Mouse (Mus musculus) midbrain, embryonic 14.5 days (tissue): ENCODE data around the gene Sod1. TPM values are rescaled to one million over a fixed set of nuclear protein-coding genes. Genes with fewer than 3 reads are reported as not detected.

Source experiments
- ATAC-seq: fragments of 200-750 bp; cut with Nextera tagmentation; 2 replicates; pipeline ENCODE4 v1.8.0; 2017; ENCODE audit warnings: moderate number of reproducible peaks, moderate library complexity; ENCODE audit not compliant: low FRiP score, low TSS enrichment
- DNase-seq: peaks from one replicate; pipeline ENCODE4 v3.0.0-alpha.2; 2015
- H3K27ac ChIP-seq: fragments of 300-500 bp; sonication (generic); replicated peaks from 2 replicates; pipeline ENCODE4 v1.5.1; 2014; ENCODE audit warnings: mild to moderate bottlenecking, low read depth, low read length, moderate library complexity
- H3K27me3 ChIP-seq: fragments of 300-500 bp; sonication (generic); 2 replicates; pipeline ENCODE4 v1.6.1; 2014; ENCODE audit warnings: low read length, control low read depth, mixed read lengths; ENCODE audit not compliant: control insufficient read depth, insufficient read depth
- H3K36me3 ChIP-seq: fragments of 300-500 bp; sonication (generic); 2 replicates; pipeline ENCODE4 v1.6.1; 2014; ENCODE audit warnings: low read length, control low read depth; ENCODE audit not compliant: control insufficient read depth, insufficient read depth
- H3K4me1 ChIP-seq: fragments of 300-500 bp; sonication (generic); 2 replicates; pipeline ENCODE4 v1.6.1; 2014; ENCODE audit warnings: mild to moderate bottlenecking, antibody characterized with exemption, low read length, control low read depth; ENCODE audit not compliant: control insufficient read depth, insufficient read depth
- H3K4me2 ChIP-seq: fragments of 300-500 bp; sonication (generic); 2 replicates; pipeline ENCODE4 v1.6.1; 2014; ENCODE audit warnings: mild to moderate bottlenecking, low read length, moderate library complexity
- H3K4me3 ChIP-seq: fragments of 300-500 bp; sonication (generic); replicated peaks from 2 replicates; pipeline ENCODE4 v1.5.1; 2014; ENCODE audit warnings: low read depth, low read length
- H3K9ac ChIP-seq: fragments of 300-500 bp; sonication (generic); replicated peaks from 2 replicates; pipeline ENCODE4 v1.6.1; 2014; ENCODE audit warnings: mild to moderate bottlenecking, low read length, moderate library complexity
- H3K9me3 ChIP-seq: fragments of 300-500 bp; sonication (generic); 2 replicates; pipeline ENCODE4 v1.6.1; 2016; ENCODE audit warnings: low read length, control low read depth, mixed read lengths; ENCODE audit not compliant: control insufficient read depth
- WGBS: fragments of 180-500 bp; shearing (Covaris S2); extraction: QIAGEN DNeasy Blood & Tissue Kit; methylation state at CpG from one replicate; pipeline ENCODE4 v1.1.7; 2014; 5-methylcytosine and 5-hydroxymethylcytosine counted together
- polyA plus RNA-seq: library from polyadenylated mRNA; unstranded; fragments of >200 nt; fragmentation: Nextera tagmentation; extraction: Ambion mirVana; gene quantifications from 2 replicates; pipeline ENCODE4 v1.2.1, GENCODE M21; 2014

Sod1 gene
- polyA plus RNA-seq, 1 experiment from 2014 or later, result 866 TPM

- ATAC-seq (no peak), DNase-seq (no peak)
- Histone ChIP-seq H3K36me3 (no peaks in the 10 kb centered on the region), H3K4me3 (no peak overlapping the region), H3K27me3 (no peaks in the 10 kb centered on the region), H3K9me3 (no peaks in the 10 kb centered on the region), H3K4me2 (no peak overlapping the region), H3K4me1 (0 out of 2 replicates have a peak, but pooled peaks cover 7% of the 10 kb centered on the region), H3K27ac (no peak overlapping the region), H3K9ac (no peak overlapping the region)
- WGBS, result 89% methylated on average over 10 of the region's 10 CpGs
These were observed 21.4 kb upstream of the Sod1 start for GRCm38 (mm10) chr16:90199174-90199573.

GRCm38 (mm10) chr16:90202140-90202539 is 18.4 kb upstream of the Sod1 start:
- 79% methylated on average over 19 of the region's 19 CpGs for WGBS
- Histone ChIP-seq H3K9me3 (no peaks in the 10 kb centered on the region), H3K27ac (no peak overlapping the region), H3K4me2 (no peak overlapping the region), H3K9ac (no peak overlapping the region), H3K36me3 (no peaks in the 10 kb centered on the region), H3K4me3 (no peak overlapping the region), H3K4me1 (0 out of 2 replicates have a peak, but pooled peaks cover 7% of the 10 kb centered on the region), H3K27me3 (no peaks in the 10 kb centered on the region)
- no peak for DNase-seq
- ATAC-seq, result no peak

- WGBS, result 82% methylated on average over 6 of the region's 6 CpGs
These were observed 17.2 kb upstream of the Sod1 start for GRCm38 (mm10) chr16:90203226-90203962.

GRCm38 (mm10) chr16:90204868-90205267 is 15.7 kb upstream of the Sod1 start:
- Histone ChIP-seq H3K36me3 (no peaks in the 10 kb centered on the region), H3K4me1 (no peaks in the 10 kb centered on the region), H3K4me2 (no peak overlapping the region), H3K9me3 (no peaks in the 10 kb centered on the region), H3K27ac (no peak overlapping the region), H3K4me3 (no peak overlapping the region), H3K27me3 (no peaks in the 10 kb centered on the region), H3K9ac (no peak overlapping the region)
- 95% methylated on average over 2 of the region's 2 CpGs for WGBS
- no peak for DNase-seq
- ATAC-seq, result no peak

More at GRCm38 (mm10) chr16:90203226-90203962, 17.2 kb upstream of the Sod1 start:
- Histone ChIP-seq H3K4me3 (no peak overlapping the region), H3K27me3 (no peaks in the 10 kb centered on the region), H3K4me1 (no peaks in the 10 kb centered on the region), H3K4me2 (no peak overlapping the region), H3K27ac (no peak overlapping the region), H3K36me3 (no peaks in the 10 kb centered on the region), H3K9ac (no peak overlapping the region), H3K9me3 (no peaks in the 10 kb centered on the region)
- ATAC-seq (no peak), DNase-seq (no peak)

GRCm38 (mm10) chr16:90208996-90209395 is 11.6 kb upstream of the Sod1 start:
- H3K27ac ChIP-seq, result no peak overlapping the region
- no peaks in the 10 kb centered on the region for H3K27me3 ChIP-seq
- H3K4me2 ChIP-seq, result no peak overlapping the region
- DNase-seq, result no peak
- H3K4me3 ChIP-seq, result no peak overlapping the region
- no peaks in the 10 kb centered on the region for H3K9me3 ChIP-seq
- H3K9ac ChIP-seq, result no peak overlapping the region
- H3K4me1 ChIP-seq, result no peaks in the 10 kb centered on the region
- no peaks in the 10 kb centered on the region for H3K36me3 ChIP-seq
- 78% methylated on average over 3 of the region's 3 CpGs for WGBS
- no peak for ATAC-seq

GRCm38 (mm10) chr16:90210717-90211116 is 9.8 kb upstream of the Sod1 start:
- H3K9me3 ChIP-seq, result no peaks in the 10 kb centered on the region
- no peaks in the 10 kb centered on the region for H3K36me3 ChIP-seq
- H3K4me2 ChIP-seq, result no peak overlapping the region
- WGBS, result 90% methylated on average over 10 of the region's 10 CpGs
- no peak overlapping the region for H3K27ac ChIP-seq
- no peaks in the 10 kb centered on the region for H3K27me3 ChIP-seq
- no peak overlapping the region for H3K4me3 ChIP-seq
- H3K4me1 ChIP-seq, result no peaks in the 10 kb centered on the region
- no peak for DNase-seq
- no peak overlapping the region for H3K9ac ChIP-seq
- no peak for ATAC-seq

GRCm38 (mm10) chr16:90211767-90212166 is 8.8 kb upstream of the Sod1 start:
- Histone ChIP-seq H3K9me3 (no peaks in the 10 kb centered on the region), H3K4me3 (no peak overlapping the region), H3K36me3 (no peaks in the 10 kb centered on the region), H3K9ac (no peak overlapping the region), H3K27me3 (no peaks in the 10 kb centered on the region), H3K4me2 (no peak overlapping the region), H3K27ac (no peak overlapping the region), H3K4me1 (no peaks in the 10 kb centered on the region)
- ATAC-seq (no peak), DNase-seq (no peak)
- 86% methylated on average over 8 of the region's 8 CpGs for WGBS

- Histone ChIP-seq H3K27ac (no peak overlapping the region), H3K9ac (no peak overlapping the region), H3K4me1 (no peaks in the 10 kb centered on the region), H3K36me3 (no peaks in the 10 kb centered on the region), H3K4me3 (no peak overlapping the region), H3K27me3 (no peaks in the 10 kb centered on the region), H3K9me3 (no peaks in the 10 kb centered on the region), H3K4me2 (no peak overlapping the region)
- ATAC-seq, result no peak
- 79% methylated on average over 12 of the region's 12 CpGs for WGBS
- DNase-seq, result no peak
These were observed 6.8 kb upstream of the Sod1 start for GRCm38 (mm10) chr16:90213477-90214339.
